ENCODE assay signal across 1 mouse cellular context in the genomic region with DNA sequence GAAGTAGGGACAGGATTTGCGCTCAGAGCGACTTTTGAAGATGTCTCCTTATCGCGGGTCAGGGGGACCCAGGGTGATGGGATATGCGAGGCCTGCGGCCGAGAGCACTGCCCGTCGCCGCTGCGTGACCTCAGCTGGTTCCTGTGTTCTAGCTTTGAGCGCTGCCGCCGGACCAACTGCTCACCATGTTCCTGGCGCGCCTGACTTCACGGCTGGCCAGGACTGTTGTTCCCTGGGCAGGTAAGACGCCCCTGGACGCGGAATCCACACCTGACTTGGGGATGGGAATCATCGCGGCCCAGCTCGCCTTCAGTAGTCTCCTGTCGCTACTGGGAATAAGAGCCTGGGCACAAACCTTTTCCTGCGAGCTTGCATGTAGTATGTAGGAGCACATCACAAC.
TF ChIP-seq lines count a peak whose summit lies in the region.

No protein-coding gene starts in this region.

TF ChIP-seq in ES-E14, 5 proteins besides CTCF, POLR2A, EP300 and RAD21 (continued from another document):
- no peak for TF ChIP-seq ZNF384 (IDR thresholded peaks at IDR 0.05; ENCODE audit: low read depth, low read length)
